Mouse (Mus musculus): ENCODE measurements around the gene Gm38431. TPM values are rescaled to one million over a fixed set of nuclear protein-coding genes. Genes with fewer than 3 reads are reported as not detected.

Gm38431 gene
- total and polyA plus RNA-seq, 3 experiments = 1.1 to 30.5 (median 9.8) TPM

GRCm38 (mm10) chr9:21115105-21115504 lies 23.3 kb upstream of the Gm38431 start:
- Histone ChIP-seq H3K27ac (ENCODE audit: insufficient read depth, low read depth) (no peak overlapping the region), H3K4me2 (ENCODE audit: insufficient read depth, low read depth, poor library complexity, severe bottlenecking) (no peak overlapping the region), H3K9me3 (replicated peaks; ENCODE audit: low read length) (no peaks in the 10 kb centered on the region), H3K4me1 (ENCODE audit: control insufficient read depth in 1 of 2, insufficient read depth in 2 of 2) (0 out of 4 replicates have a peak, but pooled peaks cover 0 to 5% of the 10 kb centered on the region in 2 experiments), H3K9ac (ENCODE audit: insufficient read depth, low read depth) (no peak overlapping the region), H3K27me3 (replicated peaks) (no peaks in the 10 kb centered on the region), H3K4me3 (replicated peaks in 1 of 3; ENCODE audit: low read depth in 2 of 3, low read length in 2 of 3, poor library complexity in 1 of 3) (no peak overlapping the region), H3K79me2 (replicated peaks; ENCODE audit: control insufficient read depth, extremely low read depth, insufficient read depth, poor library complexity, severe bottlenecking) (no peaks in the 10 kb centered on the region), H3K36me3 (replicated peaks in 1 of 2; ENCODE audit: control insufficient read depth in 1 of 2, insufficient read depth in 1 of 2, low read length in 1 of 2) (peaks cover 77 to 81% of the 10 kb centered on the region in 2 experiments)
- in situ Hi-C loops (cut with MboI; ENCODE audit: low pct_ligation_motif_present, low pct_unique_long_range_greater_than_20kb, low sequenced_read_pairs) = no loop called here
- TF ChIP-seq NRF1 (IDR thresholded peaks at IDR 0.05; ENCODE audit: low read depth, low read length) (no peak), ELF1 (IDR thresholded peaks at IDR 0.05; ENCODE audit: low read depth, low read length) (no peak), MAZ (IDR thresholded peaks at IDR 0.05; ENCODE audit: low read depth, low read length) (no peak), MXI1 (IDR thresholded peaks at IDR 0.05; ENCODE audit: low read depth, low read length) (no peak), CHD1 (IDR thresholded peaks at IDR 0.05; ENCODE audit: low read depth, low read length) (no peak), MAFK (IDR thresholded peaks at IDR 0.05; ENCODE audit: insufficient replicate concordance, low read length) (no peak), RCOR1 (conservative IDR thresholded peaks at IDR 0.05; ENCODE audit: low read depth, low read length) (no peak), MAX (IDR thresholded peaks at IDR 0.05; ENCODE audit: low read length) (no peak)
- dilution Hi-C loops (cut with MboI; ENCODE audit: extremely low pct_ligation_motif_present, extremely low pct_unique_long_range_greater_than_20kb, low sequenced_read_pairs) = no loop called here
- no peak for DNase-seq (ENCODE audit: extremely low read depth)

- no peak overlapping the region for H3K9ac ChIP-seq (ENCODE audit: insufficient read depth, low read depth)
- no peaks in the 10 kb centered on the region for H3K79me2 ChIP-seq (replicated peaks; ENCODE audit: control insufficient read depth, extremely low read depth, insufficient read depth, poor library complexity, severe bottlenecking)
- peaks cover 77 to 84% of the 10 kb centered on the region in 2 experiments for H3K36me3 ChIP-seq (replicated peaks in 1 of 2; ENCODE audit: control insufficient read depth in 1 of 2, insufficient read depth in 1 of 2, low read length in 1 of 2)
- DNase-seq (ENCODE audit: extremely low read depth) = no peak
- no peak overlapping the region for H3K4me2 ChIP-seq (ENCODE audit: insufficient read depth, low read depth, poor library complexity, severe bottlenecking)
- no peak overlapping the region for H3K4me3 ChIP-seq (replicated peaks in 1 of 3; ENCODE audit: low read depth in 2 of 3, low read length in 2 of 3, poor library complexity in 1 of 3)
- TF ChIP-seq POLR2A (IDR thresholded peaks at IDR 0.05; ENCODE audit: low read depth, low read length) = no peak
- no peak for TF ChIP-seq NRF1 (IDR thresholded peaks at IDR 0.05; ENCODE audit: low read depth, low read length)
- no peak for TF ChIP-seq TBP (conservative IDR thresholded peaks at IDR 0.05; ENCODE audit: low read depth, low read length)
- TF ChIP-seq RCOR1 (conservative IDR thresholded peaks at IDR 0.05; ENCODE audit: low read depth, low read length) = no peak
- TF ChIP-seq PAX5 (IDR thresholded peaks at IDR 0.05; ENCODE audit: low read length) = no peak
- no peak for TF ChIP-seq MYC (IDR thresholded peaks at IDR 0.05; ENCODE audit: low read depth, low read length)
- no peak for TF ChIP-seq CTCF (conservative IDR thresholded peaks at IDR 0.05 in 1 of 2, IDR thresholded peaks at IDR 0.05 in 1 of 2; ENCODE audit: low read depth in 2 of 2, low read length in 2 of 2)
- TF ChIP-seq BHLHE40 (IDR thresholded peaks at IDR 0.05; ENCODE audit: low read depth, low read length) = no peak
- TF ChIP-seq CHD2 (IDR thresholded peaks at IDR 0.05; ENCODE audit: low read length) = no peak
- TF ChIP-seq IRF4 (IDR thresholded peaks at IDR 0.05; ENCODE audit: low read depth, low read length) = no peak
- TF ChIP-seq ELF1 (IDR thresholded peaks at IDR 0.05; ENCODE audit: low read depth, low read length) = no peak
- no peak for TF ChIP-seq JUND (conservative IDR thresholded peaks at IDR 0.05; ENCODE audit: low read depth, low read length)
- no peak for TF ChIP-seq RAD21 (IDR thresholded peaks at IDR 0.05; ENCODE audit: low read depth, low read length)
- TF ChIP-seq ZKSCAN1 (IDR thresholded peaks at IDR 0.05; ENCODE audit: borderline replicate concordance, low read depth, low read length) = no peak
- no peak for TF ChIP-seq USF1 (IDR thresholded peaks at IDR 0.05; ENCODE audit: low read depth, low read length)
- TF ChIP-seq MAZ (IDR thresholded peaks at IDR 0.05; ENCODE audit: low read depth, low read length) = no peak
- no peak for TF ChIP-seq MAFK (IDR thresholded peaks at IDR 0.05; ENCODE audit: insufficient replicate concordance, low read length)
- no peaks in the 10 kb centered on the region for H3K27me3 ChIP-seq (replicated peaks)
- H3K27ac ChIP-seq (ENCODE audit: insufficient read depth, low read depth) = no peak overlapping the region
- no peaks in the 10 kb centered on the region for H3K9me3 ChIP-seq (replicated peaks; ENCODE audit: low read length)
- dilution Hi-C loops (cut with MboI; ENCODE audit: extremely low pct_ligation_motif_present, extremely low pct_unique_long_range_greater_than_20kb, low sequenced_read_pairs) (no loop called here), in situ Hi-C loops (cut with MboI; ENCODE audit: low pct_ligation_motif_present, low pct_unique_long_range_greater_than_20kb, low sequenced_read_pairs) (no loop called here)
- H3K4me1 ChIP-seq (ENCODE audit: control insufficient read depth in 1 of 2, insufficient read depth in 2 of 2) = 0 out of 4 replicates have a peak, but pooled peaks cover 0 to 5% of the 10 kb centered on the region in 2 experiments
These were observed 22.4 kb upstream of the Gm38431 start for GRCm38 (mm10) chr9:21114190-21114589.
